Mouse (Mus musculus): ENCODE measurements around the gene Slc35e2.
A peak's percentile ranks its signal among the peaks of the same experiment; 100 is the strongest.

Slc35e2 gene

DNA sequence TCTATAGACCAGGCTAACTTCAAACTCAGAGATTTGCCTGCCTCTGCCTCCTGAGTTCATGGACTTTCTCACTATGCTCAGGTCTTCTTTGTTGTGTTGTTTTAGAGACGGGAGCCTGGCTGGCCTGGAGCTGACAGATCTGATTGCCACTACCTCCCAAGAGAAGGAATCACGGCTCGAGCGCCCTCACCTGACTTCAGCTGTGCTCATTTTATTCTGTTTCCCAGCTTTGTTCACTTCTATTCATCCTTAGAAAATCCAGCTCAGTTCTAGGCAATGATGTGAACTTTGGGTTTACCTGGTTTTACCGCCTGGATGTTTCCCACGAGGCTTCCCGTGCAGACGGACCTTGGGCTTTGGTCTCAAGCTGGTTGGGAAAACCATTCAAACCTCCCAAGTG lies 25.7 kb upstream of the Slc35e2 start:
- DNase-seq (ENCODE audit: low read depth, low spot score), result no peak

DNA sequence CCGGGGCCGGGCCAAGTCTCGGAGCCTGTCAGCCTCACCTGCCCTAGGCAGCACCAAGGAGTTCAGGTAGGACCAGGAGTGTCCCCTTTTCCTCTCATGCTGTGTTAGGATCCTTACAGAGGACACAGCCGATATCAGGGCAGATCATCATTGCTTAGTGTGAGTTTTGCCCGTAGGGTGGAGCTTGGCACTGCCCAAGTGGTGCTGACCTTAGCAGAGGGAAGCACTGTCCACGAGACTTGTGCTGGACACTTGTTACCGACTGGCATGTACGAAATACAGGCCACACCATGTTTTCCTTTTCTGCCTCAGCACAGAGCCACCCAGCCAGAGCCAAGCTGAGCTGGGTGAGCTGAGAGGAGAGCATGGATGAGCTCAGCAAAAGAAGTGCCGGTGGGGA lies 24.1 kb upstream of the Slc35e2 start:
- DNase-seq (ENCODE audit: low read depth, low spot score), result no peak

DNA sequence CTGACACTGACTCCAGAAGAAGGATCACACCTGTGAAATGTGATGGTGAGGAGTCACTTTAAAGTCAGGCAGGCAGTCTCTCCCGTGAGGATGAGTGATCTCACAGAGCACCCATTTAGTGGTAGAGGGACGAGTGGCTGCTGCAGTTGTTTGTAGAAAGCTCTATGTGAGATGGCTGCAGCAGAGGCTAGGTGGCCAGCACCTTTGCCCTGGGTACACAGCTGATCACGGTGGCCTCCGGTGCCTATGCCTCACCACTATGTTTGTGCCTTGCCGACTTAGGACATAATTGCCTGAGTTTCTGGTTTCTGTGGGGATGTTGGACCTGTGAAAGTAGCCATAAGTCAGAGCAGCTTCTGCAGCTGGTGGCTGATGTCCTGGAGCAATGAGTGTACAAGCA lies 23.5 kb upstream of the Slc35e2 start:
- DNase-seq (ENCODE audit: low read depth, low spot score), result no peak

DNA sequence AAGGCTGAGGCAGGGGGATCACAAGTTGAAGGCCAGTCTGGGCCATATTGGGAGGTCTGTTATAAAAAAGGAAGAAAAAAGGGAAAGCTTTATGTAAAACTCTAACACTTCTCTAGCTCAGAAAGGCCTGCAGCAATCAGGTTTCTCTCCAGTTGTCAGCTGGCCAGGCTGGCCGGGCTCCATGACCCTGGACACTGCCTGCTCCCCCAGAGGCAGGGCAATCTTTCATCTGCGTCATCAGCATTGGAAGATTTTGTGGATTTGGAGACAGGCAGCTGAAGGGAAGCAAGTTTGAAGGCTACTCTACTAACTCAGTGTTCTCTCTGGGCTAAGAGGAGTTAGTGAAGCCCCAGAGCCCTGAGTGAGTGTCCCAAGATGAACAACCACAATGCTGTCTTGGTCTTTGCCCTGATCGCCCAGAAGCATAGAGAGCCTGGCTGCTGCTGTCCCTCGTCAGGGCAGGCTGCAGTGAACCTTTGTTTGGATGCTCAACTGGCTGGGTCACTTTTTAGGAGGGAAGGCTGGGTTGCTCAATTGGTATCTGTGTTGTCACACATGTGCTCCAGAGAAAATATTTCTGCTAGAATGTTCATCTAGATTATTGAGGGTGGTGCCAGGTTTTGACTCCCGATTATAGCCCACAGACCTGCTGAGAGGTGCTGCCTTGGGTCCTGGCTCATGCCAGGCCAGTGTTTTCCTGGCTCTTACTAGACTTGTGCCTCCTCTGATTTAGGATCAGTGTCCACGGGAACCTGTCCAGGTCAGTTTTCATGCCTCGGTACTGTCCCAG lies 22.7 kb upstream of the Slc35e2 start:
- DNase-seq (ENCODE audit: low read depth, low spot score), result no peak

DNA sequence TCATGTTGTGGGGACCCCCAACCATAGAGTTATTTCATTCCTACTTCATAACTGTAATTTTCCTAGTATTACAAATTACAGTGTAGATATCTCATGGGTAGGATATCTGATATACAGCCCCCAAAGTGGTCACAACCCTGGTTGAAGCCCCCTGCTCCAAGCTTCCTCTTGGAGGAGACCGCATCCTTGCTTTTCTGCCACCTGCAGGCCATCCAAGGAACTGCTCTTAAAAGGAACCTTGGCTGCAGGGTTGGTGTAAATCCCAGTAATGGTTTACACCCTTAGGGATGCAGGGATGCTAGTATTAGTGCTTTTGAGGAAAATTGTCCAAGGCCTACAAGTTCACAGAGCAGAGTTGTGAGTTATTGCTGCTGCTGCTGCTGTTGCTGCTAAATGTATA lies 20.8 kb upstream of the Slc35e2 start:
- peak; percentile 64 for DNase-seq (ENCODE audit: low read depth, low spot score)

DNA sequence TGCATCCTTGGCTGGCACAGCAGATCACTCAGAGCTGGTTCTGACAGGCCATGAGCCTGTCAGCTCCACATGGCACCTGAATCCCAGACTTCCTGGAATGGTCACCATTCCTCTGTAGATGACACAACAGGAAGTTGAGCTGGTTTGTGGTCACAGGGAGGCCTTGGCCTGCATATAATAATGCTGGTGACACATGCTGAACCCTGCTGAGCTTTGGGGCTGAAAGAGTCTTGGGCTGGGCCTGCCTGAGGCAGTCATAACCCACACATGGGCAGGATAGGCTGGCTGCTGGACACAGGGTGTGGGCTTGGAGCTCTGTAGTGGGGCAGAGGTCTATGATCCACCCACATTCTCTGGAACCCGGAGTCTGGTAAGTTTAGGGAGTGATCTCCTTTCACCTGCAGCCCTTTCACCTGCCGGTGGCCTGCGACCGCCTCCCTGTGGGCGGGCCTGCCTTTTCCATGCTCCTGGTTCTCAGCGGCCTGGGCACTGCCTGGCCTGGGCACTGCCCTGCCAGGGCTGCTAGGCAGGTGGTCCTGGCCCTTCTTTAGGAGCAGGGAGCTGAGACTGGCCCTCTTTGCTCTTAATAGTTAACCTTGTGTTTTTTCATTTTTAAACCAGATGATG lies 18.8 kb upstream of the Slc35e2 start:
- DNase-seq (ENCODE audit: low read depth, low spot score), result peak; percentile 91

DNA sequence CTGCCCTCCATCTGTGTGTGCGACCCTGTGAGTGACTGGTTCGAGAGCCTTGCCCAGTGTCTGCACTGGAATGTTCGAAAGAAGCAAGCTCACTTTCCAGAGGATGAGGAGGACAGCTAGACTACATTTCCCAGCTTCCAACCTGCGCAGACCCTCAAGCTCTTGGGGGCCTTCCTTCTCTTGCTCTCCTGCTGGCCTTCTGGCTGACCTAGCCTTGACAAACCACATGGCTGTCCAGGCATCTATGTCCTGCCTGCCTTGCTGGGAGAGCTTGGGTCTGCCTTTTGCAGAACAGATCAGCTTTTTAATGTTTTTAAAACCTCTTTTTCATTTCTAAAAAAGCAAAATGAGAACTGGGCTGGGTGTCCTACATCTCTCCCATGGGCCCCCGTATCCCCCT lies 11.9 kb upstream of the Slc35e2 start:
- no peak for DNase-seq (ENCODE audit: low read depth, low spot score)

DNA sequence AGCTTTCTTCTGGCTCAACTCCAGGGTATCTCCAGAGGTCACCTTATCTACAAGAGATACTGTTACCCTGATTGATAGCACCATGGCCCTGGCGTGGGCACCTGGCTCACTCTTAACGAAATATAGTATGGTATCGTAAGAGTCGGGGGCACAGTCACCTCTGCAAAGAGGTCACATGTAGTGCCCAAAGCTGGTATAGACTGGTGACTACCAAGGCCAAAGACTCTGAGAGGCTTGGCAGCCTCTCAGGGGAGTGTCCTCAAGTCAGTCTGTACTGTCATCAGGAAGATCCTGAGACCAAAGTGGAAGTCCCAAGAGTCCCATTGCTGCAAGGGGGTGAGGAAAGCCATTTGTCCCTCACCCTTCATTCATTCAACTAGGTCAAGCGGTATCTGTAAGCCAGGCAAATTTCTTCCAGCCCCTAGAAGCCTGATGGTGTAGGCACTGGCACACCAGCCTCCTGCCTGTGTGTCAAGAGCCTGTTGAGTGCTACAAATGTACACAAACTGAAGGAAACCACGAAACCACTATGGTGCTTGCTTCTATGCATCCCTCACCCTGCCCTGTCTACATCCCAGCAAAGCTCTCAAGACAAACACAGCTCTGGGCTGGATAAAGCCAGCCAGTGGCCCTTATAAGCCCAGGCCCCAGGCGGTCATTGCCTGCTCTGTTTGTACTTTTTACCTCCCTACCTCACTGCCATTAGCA lies 10.1 kb upstream of the Slc35e2 start:
- no peak for DNase-seq (ENCODE audit: low read depth, low spot score)

DNA sequence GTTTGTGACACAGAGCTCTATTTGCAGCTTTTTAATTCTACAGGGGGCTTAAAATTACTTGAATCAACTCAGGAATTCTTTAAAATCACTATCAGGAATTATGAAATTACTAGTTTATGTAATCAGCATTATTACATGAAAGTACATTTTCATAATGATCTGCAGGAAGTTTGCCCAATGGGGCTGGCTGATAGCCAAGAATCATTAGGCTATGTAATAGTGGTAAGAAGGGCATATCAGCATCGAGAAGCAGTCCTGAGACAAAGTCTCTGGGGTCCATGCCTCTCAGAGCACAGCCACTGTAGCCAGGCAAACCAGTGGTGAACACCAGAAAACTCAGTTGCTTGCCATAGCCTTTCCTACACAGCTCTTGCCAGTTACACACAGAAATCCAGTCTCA lies 7.4 kb upstream of the Slc35e2 start:
- DNase-seq (ENCODE audit: low read depth, low spot score), result no peak

DNA sequence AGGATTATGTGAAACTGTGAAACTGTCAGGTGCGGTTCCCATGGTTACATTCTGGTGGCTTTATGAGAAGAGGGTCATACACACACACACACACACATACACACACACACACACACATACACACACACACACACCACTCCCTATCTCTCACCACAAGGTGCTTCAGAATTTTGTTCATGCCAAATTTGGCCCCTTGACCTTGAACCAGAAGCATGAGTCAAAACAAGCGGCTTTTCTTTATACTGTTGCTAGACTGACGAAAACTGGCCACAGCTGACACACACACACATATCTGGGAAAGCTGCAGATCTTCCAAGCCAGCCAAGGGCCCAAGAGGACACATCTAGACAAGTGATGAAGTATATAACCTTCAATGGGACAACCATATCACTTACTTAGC lies 5.4 kb upstream of the Slc35e2 start:
- DNase-seq (ENCODE audit: low read depth, low spot score), result no peak

DNA sequence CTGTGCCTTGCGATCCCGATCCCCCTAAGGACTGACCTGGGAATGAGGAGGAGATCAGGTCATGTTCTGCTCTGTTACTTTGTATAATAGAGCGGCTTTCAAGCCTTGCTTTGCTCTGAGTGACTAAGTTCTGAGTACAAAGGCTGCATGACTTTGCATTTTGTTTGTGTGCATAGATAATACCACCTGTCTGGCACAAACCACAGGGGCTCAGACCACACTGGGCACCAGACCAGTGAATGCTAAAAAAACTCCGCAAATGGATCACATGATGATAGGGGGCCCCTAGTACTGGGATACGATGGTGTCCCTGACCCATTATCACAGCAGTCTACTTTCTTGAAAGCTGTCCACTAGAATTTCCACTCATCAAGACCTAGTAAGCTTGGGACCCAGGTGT lies 4.6 kb upstream of the Slc35e2 start:
- DNase-seq (ENCODE audit: low read depth, low spot score), result no peak

DNA sequence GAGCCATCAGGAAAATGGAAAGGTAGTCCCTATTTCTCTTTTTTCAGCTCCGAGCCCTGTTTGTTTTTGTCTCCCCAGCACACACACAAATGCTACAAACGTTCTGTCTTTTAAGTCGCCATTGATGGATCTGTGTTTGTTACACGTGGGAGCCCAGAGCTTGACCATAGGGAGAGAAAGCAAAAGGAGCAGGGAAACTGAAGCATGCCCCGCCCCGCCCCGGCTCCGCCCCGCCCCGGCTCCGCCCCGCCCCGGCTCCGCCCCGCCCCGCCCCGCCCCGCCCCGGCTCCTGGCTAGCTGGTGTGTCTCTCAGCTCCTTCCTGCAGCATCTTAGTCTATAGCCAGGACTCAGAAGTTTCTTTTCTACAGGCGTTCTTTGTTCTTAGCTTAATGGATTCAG lies 2.7 kb upstream of the Slc35e2 start:
- peak; percentile 36 for DNase-seq (ENCODE audit: low read depth, low spot score)

DNA sequence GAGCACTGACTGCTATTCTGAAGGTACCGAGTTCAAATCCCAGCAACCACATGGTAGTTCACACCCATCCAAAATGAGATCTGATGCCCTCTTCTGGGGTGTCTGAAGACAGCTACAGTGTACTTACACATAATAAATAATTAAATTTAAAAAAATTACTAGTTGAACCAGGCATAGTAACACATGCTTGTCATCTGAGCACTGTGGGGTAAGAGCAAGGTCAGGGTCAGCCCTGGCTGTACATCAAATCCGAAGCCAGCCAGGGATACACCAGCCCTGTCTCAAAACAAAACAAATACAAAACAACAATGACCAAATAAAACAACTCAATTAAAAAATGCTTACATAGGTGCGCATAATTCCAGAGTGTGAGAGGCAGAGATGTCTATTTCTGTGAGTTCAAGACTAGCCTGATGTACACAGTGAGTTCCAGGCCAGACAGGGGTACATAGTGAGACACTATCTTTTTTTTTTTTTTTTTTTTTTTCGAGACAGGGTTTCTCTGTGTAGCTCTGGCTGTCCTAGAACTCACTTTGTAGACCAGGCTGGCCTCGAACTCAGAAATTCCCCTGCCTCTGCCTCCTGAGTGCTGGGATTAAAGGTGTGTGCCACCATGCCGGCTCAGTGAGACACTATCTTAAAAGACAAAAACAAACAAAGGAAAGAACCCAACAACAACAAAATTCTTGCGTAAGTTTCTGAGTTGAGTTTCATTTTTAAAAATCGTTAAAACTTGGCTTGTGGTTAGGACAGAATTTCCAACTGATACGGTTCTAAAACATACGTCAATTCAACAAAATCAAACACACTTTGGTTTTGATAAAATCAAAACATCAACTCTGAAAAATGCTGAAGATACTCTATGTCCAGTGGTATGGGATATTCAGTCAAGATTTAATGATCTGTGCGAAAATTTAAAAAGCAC lies 1.1 kb upstream of the Slc35e2 start:
- DNase-seq (ENCODE audit: low read depth, low spot score), result peak; percentile 23

DNA sequence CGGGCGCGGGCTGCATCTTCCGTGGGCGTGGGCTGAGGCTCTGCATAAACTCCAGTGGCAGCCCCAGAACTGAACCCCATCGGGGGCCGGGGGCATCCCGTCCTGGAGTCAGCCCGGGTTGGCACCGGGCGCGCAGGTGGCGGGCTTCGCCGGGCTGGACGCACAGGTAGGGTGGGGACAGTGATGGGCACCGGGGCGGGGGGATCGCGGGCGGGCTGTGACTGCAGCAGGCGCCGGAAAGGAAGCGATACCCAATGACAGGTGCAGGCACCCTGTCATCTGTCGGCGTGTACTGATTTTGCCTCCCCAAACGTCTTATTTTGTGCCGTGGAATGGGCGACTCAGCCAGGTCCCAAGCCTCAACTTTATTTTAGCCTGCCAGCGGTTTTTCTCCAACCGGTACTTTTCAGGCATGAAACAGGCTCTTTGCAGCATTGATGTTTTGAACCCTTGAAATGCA lies 811 bp downstream of the Slc35e2 start:
- DNase-seq (ENCODE audit: low read depth, low spot score), result no peak

DNA sequence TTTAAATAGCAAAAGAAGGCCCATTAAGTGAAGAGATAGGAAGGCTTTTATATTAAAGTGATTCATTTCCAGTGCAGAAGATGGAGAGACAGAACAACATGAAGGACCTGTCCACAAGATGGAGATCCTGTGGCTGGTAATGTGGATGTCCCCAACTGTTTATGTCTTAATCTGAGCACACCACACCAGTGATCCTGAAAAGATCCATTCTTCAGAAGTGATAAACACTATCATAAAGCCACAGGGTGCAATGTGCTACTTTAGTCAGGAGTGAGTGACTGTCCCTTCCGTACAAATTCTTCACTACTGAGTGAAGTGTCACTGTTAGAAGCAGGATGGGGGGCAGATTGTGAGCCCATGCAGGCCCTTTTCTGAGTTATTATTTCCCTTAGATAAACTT lies 1.5 kb downstream of the Slc35e2 start:
- DNase-seq (ENCODE audit: low read depth, low spot score), result no peak

DNA sequence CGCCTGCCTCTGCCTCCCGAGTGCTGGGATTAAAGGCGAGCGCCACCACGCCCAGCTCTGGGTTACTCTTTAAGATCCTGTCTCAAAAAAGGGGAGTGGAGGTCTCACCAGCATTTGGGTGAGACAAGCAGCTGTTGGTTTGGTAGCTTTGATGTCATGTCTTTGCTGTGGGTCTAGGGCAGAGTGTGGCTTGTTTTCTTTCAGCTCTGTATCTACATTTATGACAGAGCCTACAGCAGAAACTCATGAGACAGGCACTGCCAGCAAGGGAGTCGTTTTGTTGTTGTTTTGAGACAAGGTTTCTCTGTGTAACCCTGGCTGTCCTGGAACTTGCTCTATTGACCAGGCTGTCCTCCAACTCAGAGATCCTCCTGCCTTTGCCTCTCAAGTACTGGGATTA lies 2.6 kb downstream of the Slc35e2 start:
- no peak for DNase-seq (ENCODE audit: low read depth, low spot score)

DNA sequence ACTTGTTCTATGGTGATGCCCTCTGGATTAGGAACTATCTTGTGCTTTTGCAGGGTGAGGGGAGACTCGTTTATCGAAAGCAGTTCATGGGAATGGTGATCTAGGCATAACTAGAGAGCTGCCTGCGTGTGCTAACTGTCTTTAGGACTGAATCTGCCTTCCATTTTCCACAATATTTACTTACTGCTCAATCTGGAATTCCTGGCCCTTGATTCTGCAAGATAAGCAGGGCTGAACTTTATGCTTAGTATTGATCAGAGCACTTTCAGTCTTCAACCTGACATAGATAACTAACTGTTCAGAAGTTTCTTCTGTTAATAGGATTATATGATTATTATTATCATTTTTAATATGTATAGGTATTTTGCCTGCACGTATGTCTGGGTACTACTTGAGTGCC lies 3.9 kb downstream of the Slc35e2 start:
- no peak for DNase-seq (ENCODE audit: low read depth, low spot score)

DNA sequence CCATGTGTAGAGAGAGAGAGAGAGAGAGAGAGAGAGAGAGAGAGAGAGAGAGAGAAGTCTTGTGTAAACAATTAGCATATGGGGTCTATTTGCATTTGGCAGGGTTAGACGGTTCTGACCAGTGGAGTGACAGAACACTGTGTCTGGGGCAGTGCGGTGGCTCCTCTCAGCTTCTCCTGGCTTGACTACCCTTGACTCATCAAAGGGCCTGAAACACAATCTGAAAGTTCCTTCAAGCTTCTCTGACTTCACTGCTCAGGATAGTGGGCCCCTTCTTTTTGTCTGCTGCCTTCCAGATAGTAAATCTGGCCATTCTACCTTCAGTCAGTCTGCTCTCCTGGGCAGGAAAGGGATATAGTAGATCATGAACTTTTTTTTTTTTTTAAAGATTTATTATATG lies 5.6 kb downstream of the Slc35e2 start:
- no peak for DNase-seq (ENCODE audit: low read depth, low spot score)

DNA sequence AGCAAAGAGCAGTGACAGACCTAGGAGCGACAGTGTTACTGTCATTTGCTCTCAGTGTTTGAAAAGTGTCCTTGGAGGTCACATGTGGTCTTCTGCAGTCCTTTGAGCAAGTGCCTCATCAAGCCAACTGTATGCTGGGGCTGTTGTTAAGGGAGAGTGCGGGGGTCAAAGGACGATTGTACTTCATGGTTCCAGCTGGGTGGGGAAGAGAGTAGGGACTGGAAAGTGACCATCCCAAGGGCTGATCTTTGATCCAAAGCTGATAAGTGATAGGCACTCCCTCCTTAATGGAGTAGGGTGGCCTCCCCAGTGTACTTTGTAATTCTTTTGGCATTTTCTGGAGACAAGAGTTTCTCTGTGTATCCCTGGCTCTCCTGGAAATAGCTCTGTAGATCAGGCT lies 10.6 kb downstream of the Slc35e2 start:
- no peak for DNase-seq (ENCODE audit: low read depth, low spot score)

DNA sequence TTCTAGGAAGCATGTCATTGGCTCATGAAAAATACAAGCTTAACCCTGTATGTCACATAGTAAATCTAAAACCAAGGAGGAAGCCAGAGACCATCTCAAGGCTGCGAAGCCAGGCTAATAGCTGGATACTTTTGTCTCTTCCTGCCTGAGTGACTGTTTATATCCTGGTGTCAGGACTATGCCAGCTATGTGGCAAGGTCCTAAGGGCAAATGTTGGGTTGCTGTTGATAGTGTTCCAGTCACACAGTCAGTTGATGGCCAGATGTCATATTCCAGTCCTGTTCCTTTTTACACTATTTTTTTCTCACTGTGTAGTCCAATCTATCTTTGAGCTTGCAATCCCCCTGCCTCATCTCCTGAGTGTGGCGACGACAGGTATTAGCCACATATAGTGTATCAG lies 12.0 kb downstream of the Slc35e2 start:
- DNase-seq (ENCODE audit: low read depth, low spot score), result no peak

DNA sequence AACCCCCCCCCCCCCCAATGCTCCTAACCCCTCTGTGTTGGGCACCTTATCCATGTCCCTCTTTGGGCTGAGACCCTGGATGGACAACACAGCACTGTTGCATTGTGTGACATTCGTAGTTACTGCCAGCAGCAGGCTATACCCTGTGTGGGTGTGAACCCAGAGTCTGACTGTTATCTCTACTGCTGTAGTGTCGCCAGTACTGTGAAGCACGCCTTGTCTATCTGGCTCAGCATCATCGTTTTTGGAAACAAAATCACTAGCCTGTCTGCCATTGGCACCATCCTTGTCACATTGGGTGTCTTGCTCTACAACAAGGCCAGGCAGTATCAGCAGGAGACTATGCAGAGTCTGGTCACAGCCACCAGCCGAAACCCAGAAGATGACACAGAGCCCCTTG lies 17.1 kb downstream of the Slc35e2 start:
- no peak for DNase-seq (ENCODE audit: low read depth, low spot score)

All from 3T3-L1 (cell line).